Mouse (Mus musculus) CH12.LX (cell line): ENCODE measurements around the gene Tex264. TPM values are rescaled to one million over a fixed set of nuclear protein-coding genes. Genes with fewer than 3 reads are reported as not detected.
A peak's percentile ranks its signal among the peaks of the same experiment; 100 is the strongest.

ENCODE experiments used
- DNase-seq: peaks from one replicate; pipeline ENCODE4 v3.0.0-alpha.2; 2013; ENCODE audit errors: extremely low read depth
- H3K27ac ChIP-seq: 2 replicates; pipeline ENCODE4 v1.5.1; 2012; ENCODE audit warnings: low read depth, mild to moderate bottlenecking, control low read depth, moderate library complexity; ENCODE audit not compliant: insufficient read depth
- H3K27me3 ChIP-seq: replicated peaks from 2 replicates; pipeline ENCODE3; 2012; ENCODE audit warnings: inconsistent platforms
- H3K36me3 ChIP-seq, 2 experiments: replicated peaks in 1 of 2; 2 replicates each; pipeline versions ENCODE3 to v1.6.1; 2012; ENCODE audit warnings: inconsistent platforms in 1 of 2, low read length in 1 of 2, mild to moderate bottlenecking in 1 of 2, mixed read lengths in 1 of 2, moderate library complexity in 1 of 2; ENCODE audit not compliant: control insufficient read depth in 1 of 2, insufficient read depth in 1 of 2
- H3K4me1 ChIP-seq, 2 experiments: 2 replicates each; pipeline ENCODE4 v1.6.1; 2012; ENCODE audit warnings: inconsistent platforms in 1 of 2, moderate library complexity in 1 of 2; ENCODE audit not compliant: insufficient read depth in 2 of 2, control insufficient read depth in 1 of 2
- H3K4me2 ChIP-seq: 2 replicates; pipeline ENCODE4 v1.6.1; 2012; ENCODE audit warnings: low read depth, mild to moderate bottlenecking, control low read depth; ENCODE audit not compliant: poor library complexity, insufficient read depth, severe bottlenecking
- H3K4me3 ChIP-seq, 3 experiments: fragments of 150-350 bp in 1 of 3; sonication (generic) in 1 of 3; replicated peaks in 1 of 3; 2 replicates each; pipeline versions ENCODE3 to v1.5.1; 2011 to 2012; ENCODE audit warnings: low read depth in 2 of 3, low read length in 2 of 3, mild to moderate bottlenecking in 2 of 3, moderate library complexity in 2 of 3, control low read depth in 1 of 3, improper control_type of control experiment in 1 of 3, inconsistent platforms in 1 of 3, mixed read lengths in 1 of 3; ENCODE audit not compliant: poor library complexity in 1 of 3
- H3K79me2 ChIP-seq: replicated peaks from 2 replicates; pipeline ENCODE4 v1.6.1; 2012; ENCODE audit warnings: mild to moderate bottlenecking, moderate library complexity; ENCODE audit not compliant: control insufficient read depth, poor library complexity, insufficient read depth, severe bottlenecking; ENCODE audit errors: extremely low read depth
- H3K9ac ChIP-seq: 2 replicates; pipeline ENCODE4 v1.6.1; 2012; ENCODE audit warnings: low read depth, mild to moderate bottlenecking, control low read depth, moderate library complexity; ENCODE audit not compliant: insufficient read depth
- H3K9me3 ChIP-seq: replicated peaks from 2 replicates; pipeline ENCODE3; 2012; ENCODE audit warnings: low read length, inconsistent platforms, mixed read lengths
- BHLHE40 ChIP-seq: IDR thresholded peaks from 2 replicates; pipeline ENCODE4 v1.6.1; 2011; ENCODE audit warnings: mild to moderate bottlenecking, low read depth, low read length, improper control_type of control experiment
- CHD2 ChIP-seq: IDR thresholded peaks from 2 replicates; pipeline ENCODE4 v1.6.1; 2011; ENCODE audit warnings: low read length, improper control_type of control experiment
- CTCF ChIP-seq, 2 experiments: IDR thresholded peaks in 1 of 2; conservative IDR thresholded peaks in 1 of 2; 2 replicates each; pipeline ENCODE4 v1.5.1; 2011 to 2012; ENCODE audit warnings: low read depth in 2 of 2, low read length in 2 of 2, improper control_type of control experiment in 1 of 2, inconsistent platforms in 1 of 2, mild to moderate bottlenecking in 1 of 2, moderate library complexity in 1 of 2
- E2F4 ChIP-seq: IDR thresholded peaks from 2 replicates; pipeline ENCODE4 v1.6.1; 2011; ENCODE audit warnings: low read depth, low read length, improper control_type of control experiment; ENCODE audit not compliant: insufficient replicate concordance
- EP300 ChIP-seq: IDR thresholded peaks from 2 replicates; pipeline ENCODE4 v1.6.1; 2011; ENCODE audit warnings: low read length, improper control_type of control experiment
- ETS1 ChIP-seq: conservative IDR thresholded peaks from 2 replicates; pipeline ENCODE4 v1.6.1; 2012; ENCODE audit warnings: low read depth, mild to moderate bottlenecking, inconsistent platforms, low read length, improper control_type of control experiment, moderate library complexity
- GABPA ChIP-seq: IDR thresholded peaks from 2 replicates; pipeline ENCODE4 v1.6.1; 2012; ENCODE audit warnings: low read depth, low read length, improper control_type of control experiment, inconsistent platforms; ENCODE audit not compliant: insufficient replicate concordance
- HCFC1 ChIP-seq: IDR thresholded peaks from 2 replicates; pipeline ENCODE4 v1.6.1; 2012; ENCODE audit warnings: low read depth, mild to moderate bottlenecking, inconsistent platforms, low read length, improper control_type of control experiment
- IRF4 ChIP-seq: IDR thresholded peaks from 2 replicates; pipeline ENCODE4 v1.6.1; 2014; ENCODE audit warnings: low read depth, mild to moderate bottlenecking, inconsistent platforms, low read length, improper control_type of control experiment
- JUND ChIP-seq: conservative IDR thresholded peaks from 2 replicates; pipeline ENCODE4 v1.6.1; 2011; ENCODE audit warnings: low read depth, low read length, improper control_type of control experiment
- KAT2A ChIP-seq: IDR thresholded peaks from 2 replicates; pipeline ENCODE4 v1.6.1; 2012; ENCODE audit warnings: low read length, improper control_type of control experiment, inconsistent platforms; ENCODE audit not compliant: insufficient replicate concordance
- MAFK ChIP-seq: IDR thresholded peaks from 2 replicates; pipeline ENCODE4 v1.6.1; 2011; ENCODE audit warnings: low read length, improper control_type of control experiment; ENCODE audit not compliant: insufficient replicate concordance
- MAX ChIP-seq: IDR thresholded peaks from 2 replicates; pipeline ENCODE4 v1.6.1; 2011; ENCODE audit warnings: low read length, improper control_type of control experiment
- MXI1 ChIP-seq: IDR thresholded peaks from 2 replicates; pipeline ENCODE4 v1.6.1; 2011; ENCODE audit warnings: mild to moderate bottlenecking, low read depth, low read length, improper control_type of control experiment
- MYC ChIP-seq: IDR thresholded peaks from 2 replicates; pipeline ENCODE4 v1.6.1; 2011; ENCODE audit warnings: low read depth, mild to moderate bottlenecking, improper control_type of control experiment, low read length
- NELFE ChIP-seq: IDR thresholded peaks from 2 replicates; pipeline ENCODE4 v1.6.1; 2011; ENCODE audit warnings: low read depth, low read length, improper control_type of control experiment
- PAX5 ChIP-seq: IDR thresholded peaks from 2 replicates; pipeline ENCODE4 v1.6.1; 2012; ENCODE audit warnings: low read length, inconsistent platforms, mixed read lengths
- POLR2A ChIP-seq: IDR thresholded peaks from 2 replicates; pipeline ENCODE4 v1.6.1; 2011; ENCODE audit warnings: low read depth, mild to moderate bottlenecking, improper control_type of control experiment, low read length
- POLR2AphosphoS2 ChIP-seq: IDR thresholded peaks from 2 replicates; pipeline ENCODE4 v1.6.1; 2011; ENCODE audit warnings: low read depth, low read length, improper control_type of control experiment
- RAD21 ChIP-seq: IDR thresholded peaks from 2 replicates; pipeline ENCODE4 v1.6.1; 2011; ENCODE audit warnings: low read depth, mild to moderate bottlenecking, low read length, improper control_type of control experiment, moderate library complexity
- RCOR1 ChIP-seq: conservative IDR thresholded peaks from 2 replicates; pipeline ENCODE4 v1.6.1; 2012; ENCODE audit warnings: low read depth, mild to moderate bottlenecking, inconsistent platforms, low read length, improper control_type of control experiment
- SIN3A ChIP-seq: IDR thresholded peaks from 2 replicates; pipeline ENCODE4 v1.6.1; 2012; ENCODE audit warnings: low read length, improper control_type of control experiment, inconsistent platforms
- SMC3 ChIP-seq: IDR thresholded peaks from 2 replicates; pipeline ENCODE4 v1.6.1; 2011; ENCODE audit warnings: low read depth, low read length, improper control_type of control experiment
- TBP ChIP-seq: conservative IDR thresholded peaks from 2 replicates; pipeline ENCODE4 v1.6.1; 2011; ENCODE audit warnings: low read depth, low read length, improper control_type of control experiment
- TCF12 ChIP-seq: IDR thresholded peaks from 2 replicates; pipeline ENCODE4 v1.6.1; 2014; ENCODE audit warnings: low read depth, mild to moderate bottlenecking, inconsistent platforms, low read length, improper control_type of control experiment
- UBTF ChIP-seq: IDR thresholded peaks from 2 replicates; pipeline ENCODE4 v1.6.1; 2012; ENCODE audit warnings: low read depth, mild to moderate bottlenecking, inconsistent platforms, low read length, improper control_type of control experiment, moderate library complexity
- USF1 ChIP-seq: IDR thresholded peaks from 2 replicates; pipeline ENCODE4 v1.6.1; 2014; ENCODE audit warnings: low read depth, mild to moderate bottlenecking, inconsistent platforms, low read length, improper control_type of control experiment
- USF2 ChIP-seq: conservative IDR thresholded peaks from 2 replicates; pipeline ENCODE4 v1.6.1; 2011; ENCODE audit warnings: low read depth, low read length, improper control_type of control experiment
- ZC3H11A ChIP-seq: IDR thresholded peaks from 2 replicates; pipeline ENCODE4 v1.6.1; 2012; ENCODE audit warnings: low read depth, mild to moderate bottlenecking, inconsistent platforms, low read length, improper control_type of control experiment
- ZKSCAN1 ChIP-seq: IDR thresholded peaks from 2 replicates; pipeline ENCODE4 v1.6.1; 2012; ENCODE audit warnings: low read depth, inconsistent platforms, low read length, improper control_type of control experiment, borderline replicate concordance
- ZMIZ1 ChIP-seq: IDR thresholded peaks from 2 replicates; pipeline ENCODE4 v1.6.1; 2012; ENCODE audit warnings: low read depth, mild to moderate bottlenecking, inconsistent platforms, low read length, improper control_type of control experiment
- dilution Hi-C: fragments of 300-500 bp; cut with MboI; formaldehyde crosslinking; loops from 2 replicates; pipeline ENCODE4 v1.14.3; 2020; ENCODE audit warnings: low sequenced_read_pairs; ENCODE audit not compliant: extremely low pct_unique_long_range_greater_than_20kb, extremely low pct_ligation_motif_present
- in situ Hi-C: fragments of 300-500 bp; cut with MboI; formaldehyde crosslinking; loops from 3 replicates; pipeline ENCODE4 v1.14.3; 2019; ENCODE audit warnings: low sequenced_read_pairs, low pct_ligation_motif_present, low pct_unique_long_range_greater_than_20kb, mixed read lengths
- polyA plus RNA-seq: library from polyadenylated mRNA; unstranded; fragments of >175 nt; gene quantifications from 2 replicates; pipeline ENCODE4 v1.2.1, GENCODE M21; 2012; ENCODE audit warnings: low read depth; ENCODE audit not compliant: insufficient read length
- total RNA-seq, 2 experiments: library from RNA; depleted of rRNA; stranded (reverse); fragments of 300-350 nt in 1 of 2; fragments of >200 nt in 1 of 2; gene quantifications; 2 replicates each; pipeline ENCODE4 v1.2.3; 2012 to 2014

The Tex264 gene
- total and polyA plus RNA-seq, 3 experiments, result 34.3 to 54.8 (median 45.3) TPM

- dilution Hi-C loops (loop anchor here (25.0 kb wide), 1 partner anchor 111 kb away; the partner anchor contains the start of gene Rad54l2), in situ Hi-C loops (no loop called here)
- Histone ChIP-seq H3K9me3 (no peaks in the 10 kb centered on the region), H3K36me3 (peaks cover 31 to 91% of the 10 kb centered on the region in 2 experiments), H3K9ac (no peak overlapping the region), H3K4me1 (peaks cover 0 to 27% of the 10 kb centered on the region in 2 experiments; a peak in 1 of 4 replicates), H3K4me3 (no peak overlapping the region), H3K27ac (no peak overlapping the region), H3K4me2 (no peak overlapping the region), H3K27me3 (no peaks in the 10 kb centered on the region), H3K79me2 (no peaks in the 10 kb centered on the region)
- peak; percentile 28 for DNase-seq
- no peak for TF ChIP-seq POLR2AphosphoS2
- no peak for TF ChIP-seq MYC
- no peak for TF ChIP-seq MAX
- no peak for TF ChIP-seq SIN3A
- no peak for TF ChIP-seq POLR2A
- TF ChIP-seq BHLHE40, result no peak
- no peak for TF ChIP-seq RCOR1
- no peak for TF ChIP-seq ZKSCAN1
- TF ChIP-seq JUND, result no peak
- TF ChIP-seq USF1, result no peak
- no peak for TF ChIP-seq ZMIZ1
- TF ChIP-seq ZC3H11A, result no peak
- no peak for TF ChIP-seq TBP
- TF ChIP-seq USF2, result no peak
- no peak for TF ChIP-seq MAFK
- TF ChIP-seq RAD21, result no peak
- no peak for TF ChIP-seq IRF4
- TF ChIP-seq KAT2A, result no peak
- no peak for TF ChIP-seq CHD2
Observed at GRCm38 (mm10) chr9:106675965-106676364, 9.8 kb downstream of the Tex264 start.

DNA sequence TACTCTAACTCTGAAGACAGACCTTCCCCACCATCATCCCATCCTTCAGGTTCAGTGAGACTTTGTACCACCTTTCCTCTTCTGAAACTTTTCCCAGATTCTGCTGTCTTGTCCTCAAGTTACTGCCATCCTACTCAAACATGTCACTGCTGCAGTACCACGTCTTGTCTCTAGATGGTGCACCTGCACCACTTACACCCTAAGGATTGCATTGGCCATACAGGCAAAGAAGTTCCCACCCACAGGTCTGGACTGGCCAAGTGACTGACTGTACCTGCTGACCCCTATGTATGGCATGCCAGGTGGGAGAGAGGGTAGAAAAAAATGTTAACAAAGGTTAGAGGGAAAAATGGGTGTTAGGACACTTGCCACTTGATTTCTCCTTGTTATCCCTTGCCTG is 10.2 kb downstream of the Tex264 start:
- Histone ChIP-seq H3K9ac (no peak overlapping the region), H3K36me3 (peaks cover 31 to 91% of the 10 kb centered on the region in 2 experiments), H3K4me3 (no peak overlapping the region), H3K27me3 (no peaks in the 10 kb centered on the region), H3K9me3 (no peaks in the 10 kb centered on the region), H3K79me2 (no peaks in the 10 kb centered on the region), H3K27ac (no peak overlapping the region), H3K4me1 (peaks cover 0 to 27% of the 10 kb centered on the region in 2 experiments; a peak in 1 of 4 replicates), H3K4me2 (no peak overlapping the region)
- DNase-seq, result peak; percentile 72
- in situ Hi-C loops, result no loop called here
- dilution Hi-C loops, result loop anchor here (25.0 kb wide), 1 partner anchor 112 kb away; the partner anchor contains the start of gene Rad54l2
- TF ChIP-seq ETS1, result no peak
- no peak; the same call in 1 of the 2 replicates for TF ChIP-seq NELFE
- no peak for TF ChIP-seq USF2
- no peak for TF ChIP-seq KAT2A
- no peak for TF ChIP-seq PAX5
- no peak for TF ChIP-seq EP300
- no peak for TF ChIP-seq RCOR1
- TF ChIP-seq GABPA, result no peak
- no peak for TF ChIP-seq MAX
- TF ChIP-seq MYC, result no peak
- TF ChIP-seq HCFC1, result no peak
- TF ChIP-seq CHD2, result no peak
- no peak for TF ChIP-seq TCF12
- peak; percentile 97 for TF ChIP-seq RAD21
- TF ChIP-seq MXI1, result no peak
- no peak for TF ChIP-seq POLR2AphosphoS2
- TF ChIP-seq IRF4, result no peak
- no peak for TF ChIP-seq E2F4
- TF ChIP-seq TBP, result no peak
- no peak for TF ChIP-seq MAFK
- no peak for TF ChIP-seq USF1
- TF ChIP-seq ZC3H11A, result no peak
- peak; percentile 78 for TF ChIP-seq SMC3
- peak; percentile 92 to 99 for TF ChIP-seq CTCF (conservative IDR thresholded peaks at IDR 0.05 in 1 of 2, IDR thresholded peaks at IDR 0.05 in 1 of 2; ENCODE audit: low read depth in 2 of 2, low read length in 2 of 2)
- TF ChIP-seq UBTF, result no peak
- no peak for TF ChIP-seq POLR2A
